Mouse (Mus musculus): ENCODE results near the gene Cox7a2l.

DNA sequence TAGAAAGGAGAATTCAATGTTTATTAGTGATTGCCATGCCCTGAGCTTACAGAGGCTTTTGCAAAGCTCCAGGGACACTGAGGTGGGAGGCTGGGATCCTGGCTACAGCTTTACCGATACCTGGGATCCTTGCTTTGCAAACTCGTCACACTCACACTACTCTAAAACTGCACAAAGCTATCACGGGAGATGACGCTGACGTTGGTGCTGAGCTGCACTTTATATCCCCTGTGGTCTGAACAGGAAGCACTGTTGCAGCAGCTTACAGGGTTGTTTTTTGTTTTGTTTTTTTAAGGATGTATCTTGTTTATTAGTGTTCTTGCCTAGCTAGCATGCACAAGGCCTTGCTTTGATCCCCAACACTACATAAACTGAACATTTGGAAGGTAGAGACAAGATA, 63.5 kb downstream of the Cox7a2l start:
- TF ChIP-seq GATA1 (IDR thresholded peaks at IDR 0.05; ENCODE audit: low read length) (no peak), TAL1 (IDR thresholded peaks at IDR 0.05; ENCODE audit: low read length) (no peak)
